Mouse (Mus musculus): Measurements from ENCODE around the gene Gm20747. TPM values are rescaled to one million over a fixed set of nuclear protein-coding genes. Genes with fewer than 3 reads are reported as not detected.
"Not testable (repeated sequence)": the region's sequence is repeated elsewhere in the genome, so short reads cannot be mapped to it uniquely, and the experiment has no call there.

The Gm20747 gene
- not detected in 2 replicates for polyA plus RNA-seq (2015; fragmentation: Nextera tagmentation; extraction: Ambion mirVana)

DNA sequence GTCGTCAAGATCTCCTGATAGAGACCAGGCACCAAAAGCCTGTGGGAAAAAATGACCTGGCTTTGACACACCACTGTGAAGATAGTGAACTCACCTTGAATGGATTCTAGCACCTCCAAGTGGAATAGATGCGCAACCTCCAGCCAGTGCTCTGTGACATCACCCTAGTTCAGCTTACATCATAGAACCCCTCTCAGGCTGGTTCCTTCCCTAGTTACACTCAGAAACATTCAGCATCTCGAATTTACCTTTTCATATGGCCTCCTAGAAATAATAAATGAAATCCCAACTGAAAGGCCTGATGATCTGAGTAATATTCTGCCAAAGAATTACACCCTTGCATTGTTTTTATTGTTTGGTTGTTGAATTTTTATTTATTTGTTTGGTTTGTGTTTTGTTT is at the start of gene Gm20747:
Gm20747 (minus strand) TSS at position 101 of the 400 bp plus-strand sequence.
- H3K27ac ChIP-seq; H3K4me2 ChIP-seq; H3K4me1 ChIP-seq; H3K9me3 ChIP-seq; H3K9ac ChIP-seq; H3K4me3 ChIP-seq; H3K27me3 ChIP-seq (replicated peaks); H3K36me3 ChIP-seq (replicated peaks); ATAC-seq (replicated peaks): not testable (repeated sequence)
- WGBS, result no CpG with 5 or more reads among the region's 3 CpGs
